Mouse (Mus musculus) thymus, postnatal 10 days (tissue): ENCODE data around the gene Smco2.
"Not testable (repeated sequence)": the region's sequence is repeated elsewhere in the genome, so short reads cannot be mapped to it uniquely, and the experiment has no call there.

Source experiments
- DNase-seq, 2 experiments: peaks; one replicate each; pipeline ENCODE4 v3.0.0; 2021; ENCODE audit warnings: low spot score in 2 of 2

The Smco2 gene

DNA sequence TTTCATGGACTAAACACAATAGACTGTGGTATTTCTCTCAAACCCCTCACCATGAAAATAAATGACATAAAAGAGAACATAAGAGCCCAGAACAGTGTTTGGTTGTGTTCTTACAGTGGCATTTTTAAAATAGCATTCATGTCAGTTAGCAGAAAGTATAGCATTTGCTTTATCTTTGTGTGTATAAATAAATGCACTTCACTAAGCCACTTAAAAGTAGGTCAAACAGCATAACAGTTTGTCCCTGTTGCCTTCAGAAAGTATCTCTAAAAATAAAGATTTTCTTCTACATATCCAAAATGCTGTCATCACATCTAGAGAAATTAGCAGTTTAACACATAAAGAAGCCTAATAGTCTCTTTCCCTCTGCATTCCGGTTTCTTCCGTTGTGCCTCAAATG is 7.5 kb downstream of the Smco2 start:
- no peak for DNase-seq

DNA sequence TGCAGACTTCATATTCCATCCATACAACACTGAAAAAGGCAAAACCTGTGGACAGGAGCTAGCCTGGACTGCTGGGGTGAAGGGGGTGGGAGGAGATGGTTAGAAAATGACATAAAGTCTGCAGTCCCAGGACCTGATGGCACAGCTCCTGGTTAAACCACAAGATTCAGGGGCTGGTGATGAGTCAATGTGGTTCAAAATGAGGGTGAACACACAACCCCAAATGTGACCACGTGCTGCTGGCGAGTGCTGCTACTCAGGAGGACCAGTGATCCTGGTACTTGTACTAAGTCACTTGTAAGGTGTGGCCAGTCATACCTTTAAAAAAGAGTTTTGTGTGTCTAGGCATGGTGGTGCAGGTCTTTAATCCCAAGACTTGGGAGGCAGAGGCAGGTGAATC is 13.2 kb downstream of the Smco2 start:
- no peak for DNase-seq

DNA sequence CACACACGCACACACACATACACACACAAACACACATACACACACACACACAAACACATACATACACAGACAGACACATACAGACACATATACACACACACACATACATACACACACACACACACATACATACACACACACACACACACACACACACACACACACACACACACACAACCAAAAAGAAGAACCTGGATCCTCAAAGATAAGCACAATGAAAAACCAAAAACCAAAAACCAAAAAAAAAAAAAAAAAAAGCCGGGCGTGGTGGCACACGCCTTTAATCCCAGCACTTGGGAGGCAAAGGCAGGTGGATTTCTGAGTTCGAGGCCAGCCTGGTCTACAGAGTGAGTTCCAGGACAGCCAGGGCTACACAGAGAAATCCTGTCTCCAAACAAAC is 14.5 kb downstream of the Smco2 start:
- DNase-seq = not testable (repeated sequence)

DNA sequence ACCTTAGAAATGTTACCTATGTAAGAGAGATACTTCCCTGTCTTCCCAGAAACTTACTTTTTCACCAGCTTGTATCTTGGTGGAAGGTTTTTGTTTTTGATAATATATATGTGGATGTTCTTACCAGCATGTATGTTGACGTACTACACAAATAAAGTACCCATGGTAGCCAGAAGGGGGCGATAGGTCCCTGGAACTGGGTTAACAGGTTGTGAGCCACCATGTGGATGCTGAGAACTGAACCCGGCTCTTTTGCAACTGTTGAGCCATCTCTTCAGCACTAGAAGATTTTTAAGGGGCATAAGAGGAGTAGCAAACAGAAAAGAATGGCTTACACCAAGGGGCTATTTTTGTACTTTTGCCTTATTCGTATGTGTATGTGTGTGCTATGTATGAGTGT is 15.8 kb downstream of the Smco2 start:
- no peak for DNase-seq

DNA sequence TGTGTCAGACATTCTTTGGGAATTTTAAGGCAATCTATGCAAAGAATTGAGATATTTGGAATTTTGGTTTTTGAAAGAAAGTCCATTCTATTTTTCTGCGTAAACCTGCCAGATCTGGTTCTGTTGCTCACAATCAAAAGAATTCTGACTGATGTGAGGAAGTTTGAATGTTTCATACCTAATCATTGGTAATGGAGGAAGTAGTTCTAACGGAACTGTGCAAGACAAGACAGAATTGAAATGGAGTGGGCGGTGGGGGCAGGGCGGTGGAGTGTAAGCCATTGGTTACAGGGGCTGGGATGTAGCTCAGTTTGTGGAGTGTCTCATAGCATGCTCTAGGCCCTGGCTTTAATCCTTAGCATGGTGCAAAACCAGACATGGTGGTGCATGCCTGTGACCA is 22.1 kb downstream of the Smco2 start:
- DNase-seq = no peak

GRCm38 (mm10) chr6:146874415-146874814 is 24.5 kb downstream of the Smco2 start:
- DNase-seq = no peak

DNA sequence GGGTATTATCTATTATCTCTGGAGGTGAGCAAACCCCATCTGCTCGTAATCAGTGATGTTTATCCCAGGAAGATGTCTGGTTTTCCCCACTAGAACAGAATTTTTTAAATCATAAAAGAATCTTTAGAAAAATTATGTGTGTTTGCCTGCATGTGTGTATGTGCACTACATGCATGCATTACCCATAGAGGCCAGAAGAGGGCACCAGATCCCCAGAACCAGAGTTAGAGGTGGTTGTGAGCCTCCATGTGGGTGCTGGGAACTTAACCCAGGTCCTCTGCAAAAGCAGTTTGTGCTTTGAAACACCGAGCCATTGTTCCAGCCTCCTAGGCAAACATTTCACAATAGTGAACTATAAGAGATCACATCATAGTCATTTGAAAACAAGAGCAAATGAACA is 26.9 kb downstream of the Smco2 start:
- no peak for DNase-seq

- no peak for DNase-seq
These were observed 27.6 kb downstream of the Smco2 start for GRCm38 (mm10) chr6:146877425-146878045.

DNA sequence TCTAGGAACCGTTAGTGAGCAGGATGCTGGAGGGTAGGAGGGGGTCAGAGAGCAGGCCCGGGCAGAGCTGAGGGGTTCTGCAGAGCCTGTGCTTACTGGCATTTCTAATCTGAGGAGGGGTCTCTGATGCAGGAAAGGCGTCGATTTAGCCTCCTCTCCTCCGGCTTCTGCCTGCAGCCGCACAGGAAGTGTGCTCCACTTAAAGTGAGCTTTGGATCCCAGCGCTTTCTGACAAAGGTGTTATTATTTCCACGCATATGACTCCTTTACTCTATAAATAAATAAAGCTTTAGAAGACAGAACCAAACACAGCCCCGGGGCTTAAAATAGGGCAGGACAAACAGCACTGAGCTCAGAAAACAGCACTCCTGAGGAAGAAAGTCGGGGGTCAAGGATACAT is 29.0 kb downstream of the Smco2 start:
- no peak for DNase-seq

- no peak for DNase-seq
These were observed 30.0 kb downstream of the Smco2 start for GRCm38 (mm10) chr6:146879856-146880255.

DNA sequence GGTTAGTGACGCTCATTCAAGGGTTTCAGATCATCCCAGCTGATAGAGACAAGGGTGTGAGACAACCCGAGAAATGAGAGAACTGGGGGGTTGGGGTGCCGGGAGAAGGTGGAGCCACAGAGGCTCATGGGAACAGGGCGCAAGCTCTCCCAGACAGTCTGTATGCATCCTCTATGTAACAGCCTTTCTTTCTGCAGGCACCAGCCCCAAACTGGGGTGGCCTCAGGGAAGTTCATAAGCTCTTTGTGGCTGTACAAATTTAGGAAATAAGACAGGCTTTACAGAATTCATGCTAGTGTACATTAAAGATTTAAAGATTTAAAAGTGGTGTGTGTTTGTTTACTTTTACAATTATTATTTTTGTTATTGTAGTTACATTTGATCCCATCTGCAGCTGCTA is 30.4 kb downstream of the Smco2 start:
- DNase-seq = no peak

DNA sequence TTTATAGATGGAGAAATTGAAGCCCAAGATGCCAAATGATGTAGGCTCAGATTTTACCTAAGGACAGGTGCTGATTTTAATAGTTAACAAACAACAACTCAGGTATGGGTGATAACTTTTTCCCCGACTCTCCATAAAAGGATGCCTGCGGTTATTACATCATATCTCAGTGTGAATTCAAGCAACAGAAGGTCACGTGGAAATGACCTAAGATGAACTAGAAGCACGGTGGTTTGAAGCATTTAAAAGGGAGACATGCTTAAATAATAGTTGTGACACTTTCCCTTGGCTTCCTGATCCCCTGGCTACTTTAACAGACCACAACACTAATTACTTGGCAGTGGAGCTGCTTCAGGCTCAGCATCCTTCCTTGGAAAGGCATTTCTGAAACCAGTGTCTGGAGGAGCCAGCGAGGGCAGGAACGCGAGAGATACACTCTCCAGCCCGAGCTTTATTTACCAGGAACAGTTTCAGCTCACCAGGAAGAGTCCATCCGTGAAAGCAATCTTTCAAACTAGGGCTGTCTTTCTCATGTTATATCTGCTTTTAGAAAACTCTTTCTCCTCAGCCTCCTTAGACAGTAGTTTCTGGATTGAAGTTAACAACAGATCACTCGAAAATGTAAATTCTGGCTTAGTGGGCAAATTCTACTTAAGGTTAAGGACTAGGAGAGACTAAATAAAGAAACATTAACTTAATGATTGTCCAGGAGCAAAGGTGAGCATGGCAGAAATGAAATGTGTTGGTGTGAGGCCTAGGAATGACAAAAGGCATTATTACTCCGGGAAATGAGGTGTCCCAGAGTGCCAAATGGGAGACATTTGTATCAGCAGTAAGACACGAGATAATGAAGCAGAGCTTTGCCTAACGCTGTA is 32.2 kb downstream of the Smco2 start:
- DNase-seq = no peak

GRCm38 (mm10) chr6:146883426-146883825 is 33.5 kb downstream of the Smco2 start:
- no peak for DNase-seq

GRCm38 (mm10) chr6:146884171-146884570 is 34.3 kb downstream of the Smco2 start:
- no peak for DNase-seq

- DNase-seq = no peak
These were observed 34.9 kb downstream of the Smco2 start for GRCm38 (mm10) chr6:146884851-146885250.

DNA sequence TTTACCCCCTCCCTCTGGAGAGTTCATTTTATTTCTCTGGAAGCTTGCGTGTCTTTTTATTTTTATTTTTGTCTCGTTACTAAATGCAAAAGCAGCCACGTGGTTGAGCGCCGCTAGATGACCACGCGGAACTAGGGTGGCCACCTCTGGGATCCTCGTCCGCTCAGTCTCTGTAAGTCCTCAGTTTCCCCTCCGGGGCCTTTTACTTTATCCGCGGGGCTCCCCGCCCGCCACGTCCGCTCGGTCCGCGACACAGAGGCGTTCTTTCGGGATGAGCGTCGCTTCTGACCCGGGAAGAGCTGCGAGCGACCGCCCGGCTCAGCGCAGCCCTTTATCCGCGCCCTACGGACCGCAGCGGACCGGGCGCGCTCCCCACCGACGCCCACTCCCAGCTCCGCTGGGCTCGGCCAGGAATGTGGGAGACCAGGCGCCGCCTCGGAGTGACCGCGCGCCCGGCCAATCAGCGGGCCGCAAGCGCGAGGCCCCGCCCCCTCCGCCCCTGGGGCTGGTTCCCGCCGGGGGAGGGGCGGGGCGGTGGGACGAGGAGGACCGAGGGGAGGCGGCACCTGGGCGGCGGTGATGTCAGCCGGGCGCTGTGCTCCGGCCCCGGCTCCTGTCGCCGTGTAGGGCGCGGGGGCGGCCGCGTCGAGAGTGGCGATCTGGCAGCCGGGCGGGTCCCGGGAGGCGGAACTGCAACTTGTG is 38.2 kb downstream of the Smco2 start, which contains the start of gene Ppfibp1:
Ppfibp1 (plus strand) TSS at position 530 of the 702 bp plus-strand sequence.
- DNase-seq = peak; percentile 83 to 92

- DNase-seq = no peak
These were observed 39.0 kb downstream of the Smco2 start for GRCm38 (mm10) chr6:146888660-146889490.

DNA sequence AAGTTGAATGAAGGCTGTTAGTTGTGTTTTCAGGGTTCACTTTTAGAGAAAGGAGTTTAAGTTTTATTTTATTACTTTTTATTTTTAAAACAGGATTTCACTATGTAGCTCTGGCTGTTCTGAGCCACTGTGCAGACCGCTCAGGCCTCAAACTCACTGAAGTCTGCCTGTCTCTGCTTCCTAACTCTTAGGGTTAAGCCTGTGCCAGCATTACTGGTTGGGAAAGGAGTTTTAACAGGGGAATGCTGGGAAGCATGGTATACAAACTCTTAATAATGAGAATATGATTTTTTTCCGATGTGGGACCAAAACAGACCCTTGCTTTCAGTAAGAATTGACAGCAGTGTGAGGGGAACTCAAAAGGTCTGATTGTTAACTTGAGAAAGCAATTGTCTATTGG is 40.3 kb downstream of the Smco2 start:
- no peak for DNase-seq

DNA sequence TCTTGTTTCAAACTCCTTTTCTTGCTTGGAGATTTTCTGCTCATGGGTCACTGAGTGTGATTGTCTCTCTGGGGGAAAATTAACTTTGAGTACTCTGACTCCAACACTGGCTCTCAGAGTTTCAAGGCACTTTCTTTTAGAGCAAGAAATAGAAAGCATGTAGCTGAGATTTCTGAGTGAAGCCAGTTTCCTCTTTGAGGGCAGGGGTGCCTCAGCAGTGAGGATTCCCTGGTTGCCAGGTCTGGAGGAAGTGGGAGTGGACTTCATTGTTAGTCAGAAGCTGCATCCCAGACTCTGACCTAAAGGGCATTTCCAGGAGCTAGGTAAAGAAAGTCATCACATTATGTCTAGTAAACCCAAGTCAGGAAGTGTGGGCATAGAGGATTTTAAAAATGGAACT is 40.7 kb downstream of the Smco2 start:
- DNase-seq = no peak

DNA sequence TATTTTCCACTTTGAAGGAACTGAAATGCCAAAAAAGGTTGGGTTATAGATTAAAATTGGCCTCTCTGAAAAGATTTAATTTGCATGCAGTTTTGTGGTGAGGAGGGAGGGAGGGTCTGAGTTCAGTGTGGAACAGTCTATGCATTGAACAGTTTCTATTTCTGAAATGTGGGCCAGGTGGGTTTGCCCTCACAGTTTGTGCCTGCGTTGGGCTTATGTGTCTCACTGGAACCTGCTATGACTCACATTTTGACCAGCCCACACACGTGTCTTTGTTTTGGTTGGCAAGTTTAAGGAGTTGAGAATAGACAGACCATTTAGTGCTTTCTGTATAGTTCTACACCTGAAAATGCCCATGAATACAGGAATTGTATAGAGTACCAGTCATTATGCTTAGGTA is 44.0 kb downstream of the Smco2 start:
- no peak for DNase-seq

DNA sequence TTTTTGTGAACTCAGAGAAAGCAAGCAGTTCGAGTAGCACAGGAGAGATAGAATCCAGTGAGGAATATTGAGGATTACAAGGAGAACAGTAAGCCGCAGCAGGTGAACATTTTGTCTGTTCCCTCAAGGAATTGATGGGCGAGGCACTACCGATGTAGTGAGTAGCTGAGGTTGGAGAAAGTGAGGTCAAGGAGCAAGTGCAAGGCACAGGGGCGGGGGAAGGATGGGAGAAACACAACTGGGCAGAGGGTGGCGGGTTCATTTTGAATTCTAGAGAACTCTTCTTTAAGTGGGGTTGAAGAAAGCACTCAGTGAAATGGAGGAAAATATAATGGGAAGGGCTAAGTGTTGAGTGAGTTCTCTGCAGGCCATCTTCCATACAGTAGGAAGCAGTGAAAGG is 48.8 kb downstream of the Smco2 start:
- DNase-seq = no peak

DNA sequence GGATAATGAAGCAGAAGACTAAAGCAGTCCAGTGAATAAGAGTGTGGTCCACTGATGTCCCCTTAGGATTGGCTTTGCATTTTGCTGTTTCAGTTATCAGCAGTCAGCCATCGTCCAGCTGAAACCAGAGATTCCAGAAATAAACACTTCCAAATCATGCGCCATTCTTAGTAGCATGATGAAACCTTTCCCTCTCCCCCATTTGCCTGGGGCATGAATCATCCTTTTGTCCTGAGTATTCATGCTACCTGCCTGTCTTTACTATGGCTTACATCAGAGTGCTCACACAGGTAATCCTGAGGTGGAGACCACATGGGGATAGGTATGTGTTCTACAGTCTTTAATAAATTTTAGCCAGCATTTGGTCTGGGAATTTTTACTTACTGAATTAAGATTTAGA is 49.7 kb downstream of the Smco2 start:
- no peak for DNase-seq
